Mouse (Mus musculus) T-cell, adult 2 months (primary cell): Measurements from ENCODE around the gene Dsp.

ENCODE experiments used
- DNase-seq: peaks from one replicate; pipeline ENCODE4 v3.0.0; 2022; ENCODE audit warnings: low spot score

Gene Dsp

DNA sequence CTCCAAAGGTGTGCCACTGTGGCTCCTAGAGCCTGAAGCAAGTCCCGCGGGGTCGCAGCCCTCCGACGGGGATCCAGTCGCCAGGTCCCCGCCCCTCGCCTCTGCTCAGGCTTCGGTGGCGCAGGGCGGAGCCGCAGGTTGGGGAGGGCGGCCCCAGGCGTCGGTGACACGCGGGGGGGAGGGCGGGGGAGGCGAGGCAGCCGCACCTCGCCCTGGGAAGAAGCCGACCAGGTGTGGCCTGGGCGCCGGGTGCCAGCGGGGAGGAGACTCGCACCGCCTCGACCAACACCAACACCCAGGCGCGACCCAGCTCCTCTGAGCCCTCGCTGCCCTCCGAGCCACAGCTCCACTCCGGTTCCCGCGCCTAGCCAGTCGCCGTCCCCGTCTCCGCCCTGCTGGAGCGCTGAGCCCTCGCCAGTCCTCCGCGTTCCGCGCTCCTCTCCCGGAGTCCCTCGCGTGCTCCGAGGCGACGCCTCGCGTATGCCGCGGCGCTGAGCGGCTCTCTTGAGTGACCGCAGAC, at the start of gene Dsp:
Gene Dsp, plus strand, starts transcription at position 226 of the 520 bp plus-strand sequence.
- DNase-seq, result peak; percentile 4

DNA sequence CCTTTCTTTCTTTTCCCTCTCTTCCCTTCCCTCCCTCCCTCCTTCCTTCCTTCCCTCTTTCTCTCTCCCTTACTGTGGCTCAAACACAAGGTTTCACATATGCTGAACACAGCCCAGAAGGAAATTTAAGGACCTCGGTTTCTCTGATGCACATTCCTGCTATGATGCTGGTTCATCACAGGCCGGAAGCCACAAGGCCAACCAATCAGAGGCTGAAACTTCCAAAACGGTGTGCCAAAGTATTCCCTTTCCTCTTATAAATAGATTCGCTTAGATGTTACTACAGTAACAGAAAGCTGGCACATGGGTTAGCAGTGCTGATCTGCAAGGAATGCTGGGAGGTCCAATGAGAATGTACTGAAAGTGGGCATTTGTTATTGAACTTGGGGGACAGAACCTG, 47.7 kb upstream of the Dsp start:
- no peak for DNase-seq

DNA sequence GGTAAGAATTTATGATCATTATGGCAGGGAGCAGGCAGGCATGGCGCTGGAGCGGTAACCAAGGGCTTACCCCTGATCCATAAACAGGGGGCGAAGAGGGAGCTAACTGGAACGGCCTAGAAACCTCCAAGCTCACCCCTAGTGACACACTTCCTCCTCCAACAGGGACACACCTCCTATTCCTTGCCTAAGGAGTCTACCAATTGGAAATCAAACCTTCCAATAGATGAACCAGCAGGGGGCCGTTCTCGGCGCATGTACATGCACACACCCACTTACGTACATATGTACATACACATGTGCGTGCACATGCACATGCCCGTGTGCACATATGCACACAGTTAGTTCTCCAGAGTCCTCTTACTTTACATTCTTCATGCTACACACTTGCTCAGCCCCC, 46.6 kb upstream of the Dsp start:
- no peak for DNase-seq

DNA sequence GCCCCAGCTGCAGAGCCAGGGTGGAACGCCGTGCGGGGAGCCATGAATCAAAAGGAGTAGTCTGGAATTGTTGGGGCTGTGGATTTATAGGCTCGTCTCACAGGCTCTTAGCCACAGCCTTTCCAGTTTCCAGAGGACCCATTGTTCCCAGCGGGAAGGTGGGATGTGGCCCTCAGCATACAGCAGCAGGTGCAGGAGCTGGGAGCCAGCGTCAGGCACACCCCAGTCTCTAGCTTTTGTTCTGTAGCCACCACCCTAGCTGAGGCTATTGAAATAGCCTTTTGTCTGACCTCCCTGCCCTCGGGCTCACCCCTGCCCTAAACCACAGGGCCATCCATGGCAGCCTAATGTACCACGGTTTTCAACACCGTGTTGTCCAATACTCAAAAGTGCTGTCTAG, 42.0 kb upstream of the Dsp start:
- no peak for DNase-seq

DNA sequence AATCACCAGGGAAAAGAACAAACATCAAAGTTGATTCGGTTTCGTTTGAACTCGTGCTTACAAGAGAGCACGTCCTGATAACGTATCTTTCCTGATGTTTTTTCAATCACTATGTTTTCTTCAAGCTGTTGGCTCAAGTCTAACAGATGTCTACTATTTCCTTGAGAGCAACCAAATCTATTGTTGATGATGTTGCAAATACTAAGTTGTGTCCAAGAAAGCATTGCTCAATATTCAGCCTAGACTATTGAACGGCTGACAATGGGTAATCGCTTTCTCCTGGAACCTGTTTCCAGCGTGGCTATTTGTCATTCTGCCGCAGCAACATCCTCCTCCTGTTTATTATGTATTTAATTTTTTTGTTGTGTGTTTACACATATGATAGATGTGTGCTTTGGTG, 28.8 kb upstream of the Dsp start:
- DNase-seq, result no peak

DNA sequence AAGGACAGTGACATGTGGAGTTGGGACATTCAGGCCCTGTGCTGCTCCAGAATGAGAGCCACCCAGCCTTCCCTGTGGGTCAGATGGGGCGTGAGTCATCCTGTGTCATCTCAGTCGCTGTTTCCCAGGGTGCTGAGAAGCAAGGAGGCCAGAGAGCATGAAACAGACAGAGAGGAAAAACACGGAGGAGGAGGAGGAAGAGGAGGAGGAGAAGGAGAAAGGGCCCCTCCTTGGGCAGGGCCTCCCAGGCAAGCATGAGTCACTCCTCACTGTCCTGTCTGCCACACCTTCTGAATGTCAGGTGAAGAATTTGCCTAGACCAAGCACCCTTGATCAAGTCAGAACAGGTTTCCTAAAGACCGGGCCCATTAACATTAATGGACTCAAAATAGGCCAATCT, 27.4 kb upstream of the Dsp start:
- no peak for DNase-seq

DNA sequence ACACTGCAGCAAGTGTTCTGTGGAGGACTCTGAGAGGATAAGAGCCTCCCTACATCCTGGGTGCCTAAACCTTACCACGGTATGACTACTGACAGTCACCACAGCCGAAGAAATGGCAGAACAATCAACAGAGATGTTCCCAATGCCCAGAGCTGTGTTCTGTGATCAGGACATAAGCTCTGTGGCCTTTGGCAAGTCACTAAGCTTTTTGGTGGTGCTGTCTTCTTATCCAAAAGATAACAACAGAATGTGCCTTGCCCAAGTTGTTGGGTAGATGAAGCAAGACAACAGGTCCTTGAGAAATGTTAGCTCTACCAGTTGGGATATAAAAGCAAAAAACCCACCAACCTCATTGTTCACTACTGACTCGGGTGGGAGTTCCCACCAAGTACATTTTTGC, 23.4 kb upstream of the Dsp start:
- DNase-seq, result no peak

DNA sequence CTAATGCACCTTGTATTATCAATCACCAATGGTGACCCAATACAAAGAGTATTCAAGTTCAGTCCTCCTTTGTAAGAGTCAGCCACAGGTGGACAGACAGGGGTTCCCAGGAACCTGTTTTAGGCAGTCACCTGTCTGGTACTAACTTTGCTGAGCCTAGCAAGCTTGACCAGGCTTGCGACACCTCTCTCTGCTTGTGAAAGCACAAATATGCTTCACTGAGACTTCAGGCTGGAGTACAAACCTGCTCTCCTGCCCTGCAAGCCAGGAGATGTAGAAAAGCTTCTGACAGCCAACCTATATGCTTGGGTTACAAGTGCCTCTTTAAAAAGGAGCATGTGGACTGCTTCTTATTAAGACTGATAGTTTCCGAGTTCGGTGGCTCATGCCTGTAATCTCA, 22.8 kb upstream of the Dsp start:
- DNase-seq, result no peak

DNA sequence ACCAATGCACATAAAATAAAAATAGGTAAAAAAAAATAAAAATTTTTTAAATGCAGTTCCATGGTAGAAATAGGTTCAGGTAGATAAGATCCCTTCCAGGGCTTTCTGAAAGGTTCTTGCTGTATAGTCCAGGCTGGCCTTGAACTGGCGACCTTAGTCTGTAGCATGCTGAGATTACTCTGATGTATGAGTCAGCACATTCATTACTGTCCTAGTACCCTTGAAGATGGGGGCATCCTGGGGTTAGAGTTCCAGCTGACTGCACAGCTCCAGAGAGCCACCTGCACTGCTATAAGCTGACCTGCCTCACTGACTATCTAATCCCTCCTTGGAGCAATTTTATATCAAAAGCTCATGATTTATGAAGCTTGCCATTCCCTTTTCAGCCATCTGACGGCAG, 21.6 kb upstream of the Dsp start:
- no peak for DNase-seq

DNA sequence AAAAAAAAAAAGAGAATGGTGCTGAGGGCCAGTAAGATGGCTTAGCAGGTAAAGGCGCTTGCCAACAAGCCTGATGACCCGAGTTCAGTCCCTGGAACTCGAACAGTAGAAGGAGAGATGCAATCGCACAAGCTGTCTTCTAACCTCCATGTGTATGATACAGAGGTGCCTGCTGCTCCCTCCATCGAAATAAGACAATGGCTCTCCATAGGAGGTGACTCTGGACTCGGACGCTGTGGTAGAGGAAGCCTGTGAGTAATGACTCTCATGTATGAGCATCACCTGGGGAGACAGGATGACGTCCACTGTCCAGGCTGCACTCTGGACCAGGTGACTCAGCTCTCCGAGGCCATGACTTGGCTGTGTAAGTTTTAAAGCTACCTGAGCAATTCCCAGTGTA, 21.0 kb upstream of the Dsp start:
- no peak for DNase-seq

DNA sequence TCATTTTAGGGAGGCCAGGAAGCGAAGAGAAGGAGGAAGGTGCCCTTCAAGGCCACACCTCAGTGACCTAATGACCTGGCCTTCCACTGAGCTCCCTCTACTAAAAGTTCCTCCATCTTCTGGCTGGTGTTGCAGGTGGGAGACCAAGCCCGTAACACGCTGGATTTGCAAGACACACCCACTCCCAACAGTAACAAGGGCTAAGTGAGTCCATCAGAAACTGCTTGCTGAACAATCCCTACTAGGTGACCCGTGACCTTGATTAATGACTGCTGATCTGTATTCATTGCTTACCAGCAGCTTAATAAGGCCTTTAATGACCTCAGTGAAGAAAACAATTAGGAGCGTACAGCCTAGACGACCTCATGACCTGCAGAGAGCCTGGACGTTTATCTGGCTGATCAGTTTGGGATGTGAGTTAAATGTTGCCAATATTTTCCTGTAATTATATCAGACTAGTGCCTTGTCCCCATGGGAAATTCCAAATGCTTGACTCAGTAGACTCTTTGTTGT, 18.0 kb upstream of the Dsp start:
- no peak for DNase-seq

DNA sequence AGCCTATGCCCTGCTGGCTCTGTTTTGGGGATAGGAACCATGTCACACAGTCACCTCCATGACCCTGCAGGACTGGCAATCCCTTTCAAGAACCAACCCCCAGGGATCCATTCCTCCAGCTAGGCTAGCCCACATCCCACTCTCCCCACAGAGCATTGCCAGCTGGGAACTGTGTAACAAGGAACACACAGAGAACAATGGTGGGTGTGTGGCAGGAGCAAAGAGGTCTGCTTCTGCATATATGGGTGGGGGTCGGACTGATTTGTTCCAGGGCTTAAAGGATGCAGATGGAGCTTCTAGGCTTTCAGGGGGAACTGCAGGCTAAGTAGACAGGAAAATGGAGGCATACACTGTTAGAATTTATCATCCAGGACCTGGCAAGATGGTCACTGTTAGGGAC, 10.6 kb upstream of the Dsp start:
- DNase-seq, result no peak

DNA sequence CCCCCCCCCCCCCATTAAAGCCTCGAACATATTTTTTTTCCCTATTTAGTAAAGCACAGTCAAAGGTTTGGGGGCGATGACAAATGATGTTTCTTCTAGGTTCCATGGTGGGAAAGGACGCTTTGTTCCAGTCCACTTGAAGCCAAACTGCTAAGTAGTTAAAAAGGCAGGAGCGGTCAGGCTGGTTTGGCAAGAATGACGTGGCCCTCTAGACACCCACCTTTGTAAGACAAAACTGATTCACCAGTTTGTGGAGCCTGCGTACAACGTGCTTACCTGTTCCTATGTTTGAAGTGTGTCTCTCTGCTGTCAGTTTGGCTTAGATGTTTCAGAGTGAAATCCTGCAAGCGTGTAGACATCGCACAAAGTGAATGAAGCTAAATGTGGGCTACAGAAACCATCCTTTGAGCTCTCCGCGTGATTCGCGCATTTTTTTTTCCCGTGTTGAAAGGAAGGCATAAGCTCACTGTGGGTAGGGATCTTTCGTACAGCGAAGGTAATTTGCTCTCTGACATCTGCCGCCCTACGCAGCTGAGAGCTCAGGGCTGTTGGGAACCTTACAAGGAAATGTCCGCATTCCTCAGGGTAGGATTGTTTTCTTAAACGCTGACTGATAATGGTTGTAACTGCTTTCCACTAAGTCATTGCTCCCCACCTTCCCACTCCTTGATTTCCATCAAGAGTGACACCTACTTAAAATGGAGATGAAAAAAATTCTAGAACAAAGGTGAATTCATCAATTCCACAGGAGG, 6.0 kb upstream of the Dsp start:
- DNase-seq, result no peak

DNA sequence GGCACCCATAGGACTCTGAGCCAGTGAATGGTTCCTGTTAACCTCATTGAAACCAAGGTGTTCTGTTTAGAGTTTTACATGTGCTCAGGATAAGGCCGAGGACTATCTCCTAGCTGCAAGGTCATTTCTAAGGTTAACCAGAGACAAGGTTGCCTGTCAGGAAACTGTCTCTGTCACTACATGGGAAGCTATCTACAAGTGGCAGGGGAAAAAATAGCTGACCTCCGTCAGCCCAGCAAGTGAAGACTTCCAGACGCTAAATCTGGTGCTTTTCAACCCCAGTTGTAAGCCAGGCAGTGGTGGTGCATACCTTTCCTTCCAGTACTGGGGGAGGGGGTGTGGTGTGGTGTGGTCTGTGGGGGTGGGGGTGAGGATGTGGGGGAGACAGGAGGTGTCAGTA, 2.7 kb upstream of the Dsp start:
- no peak for DNase-seq

DNA sequence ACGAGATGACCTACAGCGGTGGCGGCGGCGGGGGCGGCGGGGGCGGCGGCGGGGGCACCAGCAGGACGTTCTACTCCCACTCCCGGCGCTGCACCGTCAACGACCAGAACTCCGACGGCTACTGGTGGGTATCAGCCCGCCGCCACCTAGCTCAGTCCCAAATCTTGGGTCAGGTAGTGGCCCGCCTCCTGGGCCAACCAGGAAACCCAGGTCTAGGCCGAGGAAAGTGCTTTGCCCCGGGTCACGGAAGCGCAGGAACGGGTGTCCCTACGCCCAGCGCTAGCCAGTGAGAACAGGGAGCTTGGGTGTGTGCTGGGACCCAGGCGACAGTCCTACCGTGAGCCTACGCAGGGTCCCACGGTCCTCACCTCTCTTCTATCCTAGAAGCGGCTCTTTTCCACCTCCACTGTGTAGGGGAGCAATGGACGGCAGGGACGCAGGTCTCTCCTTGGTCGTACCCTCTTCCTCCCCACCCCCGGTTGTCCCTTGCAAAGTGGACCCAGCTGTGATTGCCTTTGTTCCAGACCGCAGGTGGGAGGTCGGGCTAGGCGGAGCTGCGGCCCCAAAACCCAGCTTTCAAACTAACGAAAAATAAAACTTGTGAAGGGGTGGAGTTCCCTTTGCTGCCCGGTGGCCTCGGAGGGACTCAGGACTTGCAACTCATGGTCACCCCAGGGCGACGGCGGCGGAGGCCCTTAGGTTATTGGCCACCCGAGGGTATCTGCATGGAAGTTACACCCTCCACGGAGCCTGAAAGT, 756 bp downstream of the Dsp start:
- no peak for DNase-seq

DNA sequence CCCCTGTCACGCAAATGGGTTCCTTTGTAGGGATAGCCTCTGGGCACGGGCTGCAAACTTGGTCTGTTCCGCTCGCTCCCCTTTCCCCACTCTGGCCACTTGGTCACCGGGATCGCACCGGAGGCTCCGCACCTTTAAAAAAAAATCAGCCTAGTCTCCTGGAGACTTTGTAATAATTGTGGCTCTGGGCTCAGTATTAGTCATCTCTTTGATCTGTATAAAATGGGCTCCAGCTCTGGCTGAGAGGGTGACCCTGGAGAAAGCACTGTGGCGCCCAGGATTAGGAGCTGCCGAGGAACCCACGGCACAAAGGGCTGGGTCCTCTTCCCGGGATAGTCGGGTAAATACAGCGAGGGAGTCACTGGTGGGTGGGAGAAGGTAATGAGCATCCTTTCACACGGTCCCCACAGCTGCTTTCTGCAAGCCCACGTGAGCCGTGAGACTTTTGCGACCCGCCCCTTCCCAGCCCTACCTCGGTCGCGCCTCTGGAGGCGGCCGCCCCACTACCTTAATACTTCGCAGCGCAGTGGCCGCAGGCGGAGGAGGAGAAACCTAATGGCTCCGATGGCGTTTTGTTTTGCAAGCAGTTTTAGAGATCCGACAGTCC, 1.4 kb downstream of the Dsp start:
- no peak for DNase-seq

DNA sequence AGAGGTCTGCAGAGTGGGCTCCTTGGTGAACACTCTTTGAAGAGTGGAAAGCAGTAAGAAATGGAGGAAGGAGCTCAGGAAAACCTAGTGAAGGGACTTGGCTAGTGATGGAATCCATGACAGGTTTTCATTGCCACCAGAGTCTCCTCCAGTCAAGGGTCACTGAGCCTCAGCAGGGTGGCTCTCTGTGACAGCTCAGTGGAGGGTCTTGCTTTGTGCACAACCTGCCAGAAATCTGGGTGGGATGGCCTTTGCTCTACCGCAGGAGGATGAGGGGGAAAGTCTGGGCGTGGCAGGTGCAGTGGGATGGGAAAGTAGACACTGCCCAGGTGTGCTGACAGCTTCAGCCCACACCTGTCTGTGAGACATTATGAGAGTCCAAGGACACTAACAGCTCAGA, 4.4 kb downstream of the Dsp start:
- no peak for DNase-seq

DNA sequence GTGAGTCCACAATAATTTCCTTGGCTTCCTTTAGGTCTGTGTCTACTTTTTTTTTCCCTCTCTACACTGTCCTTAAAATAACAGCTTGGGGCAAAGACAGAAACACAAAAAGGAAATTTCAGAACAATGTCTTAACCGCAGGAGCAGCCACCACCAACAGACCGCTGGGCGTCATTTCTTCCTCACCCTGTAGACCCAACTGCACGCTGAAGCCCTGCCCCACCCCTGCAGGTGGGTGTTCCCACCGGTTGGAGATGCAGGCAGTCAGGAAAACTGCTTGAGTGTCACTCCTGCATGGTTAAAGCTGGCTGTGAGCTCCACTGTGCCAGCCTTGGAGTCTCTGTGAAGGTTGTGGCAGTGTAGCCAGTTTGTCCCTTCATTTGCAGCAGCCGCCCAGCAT, 6.5 kb downstream of the Dsp start:
- DNase-seq, result no peak

DNA sequence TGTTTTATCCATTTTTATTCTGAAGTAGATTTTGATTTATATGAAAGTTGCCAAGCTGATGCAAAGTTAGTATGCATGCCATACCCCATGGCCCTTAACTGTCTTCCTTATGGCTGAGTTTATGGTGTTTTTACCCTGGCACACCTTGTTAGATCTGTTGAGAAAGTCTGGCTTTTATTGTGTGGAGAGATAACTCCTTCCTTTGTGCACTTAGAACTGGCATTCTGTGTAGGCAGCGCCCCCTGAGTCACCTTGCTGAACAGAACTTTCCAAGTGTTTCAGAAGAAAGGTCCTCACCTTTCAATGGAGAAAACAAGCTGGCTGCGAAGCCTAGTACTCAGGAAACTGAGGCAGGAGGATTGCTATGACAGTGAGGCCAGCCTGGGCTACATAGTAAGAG, 10.9 kb downstream of the Dsp start:
- no peak for DNase-seq

DNA sequence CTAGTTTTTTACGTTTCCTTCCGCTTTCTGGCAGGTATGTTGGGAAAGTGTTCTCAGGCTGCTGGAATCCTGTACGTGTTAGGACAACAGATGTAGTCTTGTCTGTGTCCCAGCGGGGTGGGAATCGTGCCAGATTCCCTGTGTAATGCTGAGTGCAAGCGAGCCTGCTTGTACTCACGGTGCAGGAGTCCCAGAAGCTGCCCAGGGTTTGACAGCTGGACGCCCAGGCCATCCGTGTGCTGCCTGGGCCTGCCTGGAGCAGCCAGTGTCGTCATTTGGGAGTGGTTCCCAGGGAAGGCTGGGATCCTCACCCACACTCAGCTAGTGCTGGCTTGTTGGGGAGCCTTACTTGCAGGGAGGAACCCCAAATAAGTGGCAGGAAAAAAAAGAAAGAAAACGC, 11.6 kb downstream of the Dsp start:
- no peak for DNase-seq

DNA sequence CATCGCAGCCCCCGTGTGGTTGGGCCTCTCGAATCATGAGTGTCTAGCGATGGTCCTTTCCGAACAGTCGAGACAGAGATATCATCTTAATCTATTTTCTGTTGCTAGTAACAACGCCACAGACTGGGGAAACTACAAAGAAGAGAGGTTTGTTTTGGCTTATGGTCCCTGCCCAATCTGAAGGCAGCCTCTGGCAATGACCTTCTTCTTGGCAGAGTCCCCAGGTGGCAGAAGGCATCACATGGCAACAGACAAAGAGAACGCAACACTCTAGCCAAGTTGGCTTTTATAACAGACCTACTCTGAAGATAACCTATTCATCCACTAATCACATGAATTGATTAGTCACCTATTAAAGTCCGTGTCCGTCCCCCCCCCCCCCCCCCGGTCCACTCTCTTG, 13.8 kb downstream of the Dsp start:
- DNase-seq, result no peak

DNA sequence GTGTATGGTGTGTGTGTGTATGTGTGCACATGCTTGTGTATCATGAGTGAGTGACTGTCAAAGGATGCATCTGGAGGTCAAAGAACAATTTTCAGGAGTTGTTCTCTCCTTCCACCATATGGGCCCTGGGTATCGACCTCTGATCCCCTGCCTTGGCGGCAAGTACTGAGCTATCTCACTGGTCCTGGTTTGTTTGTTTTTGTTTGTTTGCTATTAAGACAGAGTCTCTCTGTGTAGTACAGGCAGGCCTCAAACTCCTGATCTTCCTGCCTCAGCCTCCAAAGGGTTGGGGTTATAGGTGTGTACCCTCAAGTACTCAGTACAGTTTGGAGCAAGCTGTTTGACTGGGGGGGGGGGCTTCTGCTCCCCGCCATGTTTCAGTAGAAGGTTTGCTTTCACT, 16.0 kb downstream of the Dsp start:
- DNase-seq, result no peak

DNA sequence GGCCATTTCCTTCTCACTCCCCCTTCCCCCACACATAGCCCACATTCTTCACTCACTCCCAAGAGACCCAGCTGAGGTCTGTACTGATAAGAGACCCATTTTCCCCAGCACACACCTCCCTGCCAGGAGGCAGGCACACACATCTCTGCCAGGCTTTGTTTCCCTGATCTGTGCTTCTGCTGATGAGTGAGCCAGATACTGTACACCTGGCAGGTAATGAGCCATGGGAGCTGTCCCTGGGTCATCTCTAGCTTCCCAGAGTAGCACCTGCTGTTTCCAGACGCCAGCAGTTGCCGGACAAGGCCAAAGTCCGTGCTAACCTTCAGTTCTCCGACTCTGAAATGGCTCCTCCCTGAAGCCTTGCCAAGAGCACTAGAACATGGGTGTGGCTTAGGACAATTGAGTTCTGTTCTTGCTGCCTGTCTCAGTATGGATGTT, 19.6 kb downstream of the Dsp start:
- no peak for DNase-seq
